37 mouse cellular contexts compared by ENCODE assay signal in the genomic region with DNA sequence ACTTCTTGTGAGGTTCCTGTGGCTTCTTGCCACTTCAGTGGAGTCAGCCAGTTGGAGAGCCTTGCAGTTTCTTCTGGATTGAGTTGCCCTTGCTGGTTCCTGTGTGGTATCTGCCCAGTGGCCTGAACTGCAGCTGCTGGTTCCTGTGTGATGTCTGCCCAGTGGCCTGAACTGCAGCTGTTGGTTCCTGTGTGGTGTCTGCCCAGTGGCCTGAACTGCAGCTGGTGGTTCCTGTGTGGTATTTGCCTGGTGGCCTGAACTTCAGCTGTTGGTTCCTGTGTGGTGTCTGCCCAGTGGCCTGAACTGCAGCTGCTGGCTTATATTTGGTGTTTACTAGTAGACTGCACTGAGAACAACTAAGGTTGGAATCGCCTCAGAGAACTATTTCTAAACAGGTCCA. TPM values are rescaled to one million over a fixed set of nuclear protein-coding genes. Genes with fewer than 3 reads are reported as not detected.
"Had no signal": no experiment of that assay in that cellular context is flagged by ENCODE, and none has a peak within 500 bp of the region (broad histone marks: within the 10 kb centered on the region; RNA-seq: fewer than 3 reads in every experiment).

No protein-coding gene starts in this region.

- H3K36me3 ChIP-seq: limb, embryonic 10.5 days; limb, embryonic 12.5 days; limb, embryonic 13.5 days; limb, embryonic 15.5 days; liver, embryonic 12.5 days; liver, embryonic 13.5 days; liver, embryonic 15.5 days; lung, embryonic 15.5 days; midbrain, embryonic 10.5 days; midbrain, embryonic 12.5 days; midbrain, embryonic 13.5 days; midbrain, embryonic 15.5 days; neural tube, embryonic 12.5 days; neural tube, embryonic 13.5 days had no signal

- DNase-seq: left cerebral cortex, postnatal 4 days; liver; liver, embryonic 13.5 days; liver, postnatal 0 days; lung, adult 18-20 months; lung, adult 2 months; lung, embryonic 14.5 days; lung, postnatal 10 days; lung, postnatal 14 days; lung, postnatal 36 days; lung, postnatal 4 days; midbrain, embryonic 14.5 days had no signal

- H3K9ac ChIP-seq: limb, embryonic 12.5 days; limb, embryonic 13.5 days; limb, embryonic 15.5 days; liver, embryonic 12.5 days; liver, embryonic 13.5 days; liver, embryonic 14.5 days; liver, embryonic 15.5 days; liver, postnatal 0 days; lung, embryonic 14.5 days; lung, embryonic 15.5 days; midbrain, embryonic 12.5 days; midbrain, embryonic 13.5 days; midbrain, embryonic 15.5 days; neural tube, embryonic 12.5 days; neural tube, embryonic 13.5 days had no signal

- H3K27ac ChIP-seq: left cerebral cortex, adult 2 months; limb, embryonic 10.5 days; limb, embryonic 12.5 days; limb, embryonic 13.5 days; limb, embryonic 15.5 days; liver, embryonic 12.5 days; liver, embryonic 13.5 days; liver, embryonic 14.5 days; liver, embryonic 15.5 days; lung, embryonic 15.5 days; macrophage; midbrain, embryonic 10.5 days; midbrain, embryonic 12.5 days; midbrain, embryonic 13.5 days; midbrain, embryonic 15.5 days; neural tube, embryonic 12.5 days; neural tube, embryonic 13.5 days had no signal

- H3K4me1 ChIP-seq: limb, embryonic 13.5 days; liver, embryonic 12.5 days; liver, embryonic 13.5 days; liver, embryonic 15.5 days; midbrain, embryonic 10.5 days; midbrain, embryonic 12.5 days; midbrain, embryonic 13.5 days; midbrain, embryonic 15.5 days; neural tube, embryonic 12.5 days; neural tube, embryonic 13.5 days had no signal

- ATAC-seq: liver, embryonic 12.5 days; liver, postnatal 0 days; midbrain, embryonic 13.5 days; midbrain, embryonic 15.5 days; midbrain, embryonic 16.5 days had no signal

- H3K4me2 ChIP-seq: limb, embryonic 12.5 days; limb, embryonic 13.5 days; limb, embryonic 15.5 days; liver, embryonic 11.5 days; liver, embryonic 12.5 days; liver, embryonic 13.5 days; liver, embryonic 15.5 days; lung, embryonic 14.5 days; lung, embryonic 15.5 days; midbrain, embryonic 11.5 days; midbrain, embryonic 12.5 days; midbrain, embryonic 13.5 days; midbrain, embryonic 15.5 days; neural tube, embryonic 12.5 days; neural tube, embryonic 13.5 days had no signal

- H3K9me3 ChIP-seq: limb, embryonic 10.5 days; limb, embryonic 12.5 days; limb, embryonic 15.5 days; liver, embryonic 15.5 days; lung, embryonic 15.5 days; midbrain, embryonic 12.5 days; midbrain, embryonic 13.5 days; midbrain, embryonic 15.5 days; neural tube, embryonic 12.5 days; neural tube, embryonic 13.5 days had no signal

- H3K4me3 ChIP-seq: left cerebral cortex, adult 2 months; limb, embryonic 10.5 days; limb, embryonic 12.5 days; limb, embryonic 13.5 days; limb, embryonic 15.5 days; liver, embryonic 12.5 days; liver, embryonic 13.5 days; liver, embryonic 15.5 days; lung, embryonic 15.5 days; megakaryocyte, embryonic 14.5 days; midbrain, embryonic 10.5 days; midbrain, embryonic 12.5 days; midbrain, embryonic 13.5 days; midbrain, embryonic 15.5 days; neural tube, embryonic 12.5 days; neural tube, embryonic 13.5 days had no signal

- H3K27me3 ChIP-seq: limb, embryonic 15.5 days; midbrain, embryonic 15.5 days; neural tube, embryonic 12.5 days; neural tube, embryonic 13.5 days had no signal

RNA-seq across cellular contexts. Expression of gene Slc47a1, which starts 37.3 kb away (rescaled TPM):
- total RNA-seq: megakaryocyte progenitor cell, adult 5-6 weeks; megakaryocyte, adult 5-6 weeks; megakaryocyte-erythroid progenitor cell, adult 5-6 weeks; monocyte, adult 5-6 weeks had no signal
- polyA plus RNA-seq: limb, embryonic 12.5 days; macrophage; midbrain, embryonic 10.5 days; midbrain, embryonic 12.5 days; midbrain, embryonic 13.5 days; midbrain, embryonic 14.5 days; neural tube, embryonic 13.5 days had no signal

RNA-seq across cellular contexts. Expression of gene Rnf112, which starts 38.5 kb away (rescaled TPM):
- total RNA-seq: liver, adult 2 months; megakaryocyte progenitor cell, adult 5-6 weeks; megakaryocyte, adult 5-6 weeks; megakaryocyte-erythroid progenitor cell, adult 5-6 weeks; monocyte, adult 5-6 weeks had no signal
- polyA plus RNA-seq: liver, adult 2 months; macrophage had no signal
